Mouse (Mus musculus): ENCODE data around the gene Phf23.
A peak's percentile ranks its signal among the peaks of the same experiment; 100 is the strongest.
"Not testable (repeated sequence)": the region's sequence is repeated elsewhere in the genome, so short reads cannot be mapped to it uniquely, and the experiment has no call there.

The Phf23 gene

DNA sequence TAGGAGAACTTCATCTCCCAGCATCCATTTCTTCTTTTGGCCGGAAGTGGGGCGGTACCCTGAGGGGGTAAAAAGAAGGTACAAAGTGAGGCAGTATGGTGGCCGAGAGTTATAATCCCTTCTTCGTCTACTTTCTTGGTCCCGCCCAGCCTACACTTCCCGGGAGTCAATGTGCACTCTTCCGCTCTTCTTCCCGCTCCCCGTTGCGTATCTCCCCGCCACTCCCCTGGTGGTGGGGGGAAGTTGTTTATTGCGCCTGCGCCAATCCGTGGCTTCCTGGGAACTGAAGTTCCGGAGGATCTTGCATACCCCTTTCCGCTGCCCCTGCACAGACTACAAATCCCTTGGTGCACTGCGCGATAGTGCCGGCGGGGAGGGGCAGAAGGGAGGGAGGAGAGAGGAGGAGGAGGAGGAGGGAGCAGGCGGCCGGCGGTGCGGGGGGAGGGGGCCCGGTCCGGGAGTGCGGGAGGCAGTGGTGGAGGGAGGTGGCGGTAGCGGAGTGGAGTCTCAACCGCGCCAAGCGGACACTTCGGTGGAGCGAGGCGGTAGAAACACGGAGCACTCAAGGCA, at the start of gene Phf23:
TSS of gene Phf23 (plus strand) at position 387 of the 570 bp plus-strand sequence.
- DNase-seq (ENCODE audit: low read depth, low spot score), result peak; percentile 99

DNA sequence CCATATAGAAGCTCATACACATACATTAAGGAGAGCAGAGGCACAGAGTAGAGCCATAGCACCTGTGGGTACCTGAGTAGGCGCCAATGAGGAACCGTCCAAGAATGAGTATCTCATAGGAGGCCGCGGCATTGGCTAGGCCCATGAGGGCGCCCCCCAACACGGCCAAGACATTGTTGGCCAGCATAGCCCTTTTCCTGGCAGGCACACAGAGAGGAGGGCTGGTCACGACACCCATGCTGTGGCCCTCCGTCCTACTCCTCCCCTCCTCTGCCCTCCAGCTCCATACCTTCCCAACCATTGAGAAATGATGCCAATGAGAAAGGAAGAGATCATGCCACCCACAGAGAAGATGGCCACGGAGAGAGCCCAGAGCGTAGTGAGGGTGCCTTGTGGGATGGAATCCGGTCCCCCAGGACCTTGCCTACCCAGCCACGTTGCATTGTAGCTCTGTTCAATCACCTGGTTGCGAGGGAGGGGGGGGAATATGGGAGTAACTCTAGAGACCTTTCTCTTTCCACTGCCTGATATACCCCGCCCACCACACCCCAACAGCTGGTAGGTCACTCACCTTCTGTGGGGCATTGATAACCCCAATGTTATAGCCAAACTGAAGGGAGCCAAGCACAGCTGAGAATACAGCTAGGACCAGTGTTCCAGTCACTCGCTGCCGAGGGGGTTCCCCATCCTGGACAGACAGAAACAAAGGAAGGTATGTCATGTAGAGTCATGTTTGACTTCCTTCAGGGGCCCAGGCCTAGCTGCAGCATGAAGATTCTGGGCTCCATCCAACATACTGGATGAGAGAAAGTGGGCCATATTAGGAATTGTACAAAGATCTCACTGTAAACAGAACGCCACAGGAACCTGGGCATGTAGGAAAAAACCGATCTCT, 49.3 kb upstream of the Phf23 start:
- no peak for DNase-seq (ENCODE audit: low read depth, low spot score)

DNA sequence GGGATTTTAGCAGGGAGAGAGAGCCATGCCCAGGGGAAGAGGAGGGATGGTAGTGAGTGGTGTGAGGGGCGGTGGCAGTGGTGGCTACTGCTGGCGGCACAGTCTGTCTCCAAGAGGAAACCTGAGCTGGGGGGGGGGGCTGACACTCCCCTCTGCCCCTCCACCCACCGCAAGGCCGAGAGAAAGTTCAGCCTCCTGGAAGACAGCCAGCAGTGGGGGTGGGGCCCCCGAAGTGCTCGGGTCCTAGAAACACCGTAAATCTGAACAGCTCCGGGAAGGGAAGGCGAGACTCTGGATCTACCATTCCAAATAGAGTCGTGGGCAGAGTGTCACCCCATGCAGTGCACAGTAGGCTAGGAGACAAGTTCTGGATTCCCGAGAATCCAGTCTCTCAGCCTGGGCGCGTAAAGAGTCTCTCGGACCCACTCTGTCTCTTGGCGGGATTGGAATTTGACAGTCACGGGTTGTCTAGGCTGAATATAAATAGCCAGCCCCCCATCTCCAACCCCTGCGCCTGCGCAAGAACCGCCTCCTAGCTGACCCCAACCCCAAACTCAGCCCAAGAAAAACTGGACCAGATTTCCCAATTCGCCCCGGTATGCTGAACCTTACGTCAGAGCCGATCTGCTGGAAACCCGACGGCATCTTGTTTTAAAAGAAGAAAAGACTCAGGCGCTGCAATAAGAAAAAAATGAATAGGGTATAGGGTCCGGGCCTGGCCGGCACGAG, 48.1 kb upstream of the Phf23 start:
- no peak for DNase-seq (ENCODE audit: low read depth, low spot score)

DNA sequence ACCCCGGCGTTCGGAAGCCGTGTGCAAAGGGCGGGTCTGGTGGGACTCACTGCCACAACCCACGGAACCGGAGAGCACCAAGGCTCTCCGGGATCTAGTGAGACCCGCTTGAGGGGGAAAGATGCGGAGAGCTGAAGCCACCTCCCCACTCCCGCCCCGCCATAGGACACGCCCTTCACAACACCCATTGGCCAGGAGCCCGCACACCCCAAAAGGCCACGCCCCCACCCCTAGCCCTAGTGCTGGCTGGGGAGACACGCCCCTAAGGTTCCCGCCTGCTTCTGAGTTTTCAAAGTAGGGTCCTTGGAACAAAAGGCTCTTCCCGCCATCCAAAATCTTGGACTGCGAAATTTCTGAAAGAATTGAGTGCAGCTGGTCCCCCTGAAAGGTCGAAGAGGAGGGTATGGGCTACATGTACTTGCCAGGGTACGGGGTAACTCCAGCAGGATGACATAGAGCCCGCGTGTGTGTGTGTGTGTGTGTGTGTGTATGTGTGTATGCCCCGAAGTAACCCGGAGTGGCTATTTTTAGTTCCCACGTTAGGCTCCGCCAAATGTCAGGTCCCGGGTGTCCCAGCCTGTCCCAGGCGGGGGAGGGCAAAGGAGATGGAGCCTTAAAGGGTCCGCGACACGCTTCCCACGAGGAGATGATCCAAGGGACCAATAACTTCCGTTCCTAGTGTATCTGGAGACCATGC, 47.4 kb upstream of the Phf23 start, which contains the start of gene Slc2a4:
TSS of gene Slc2a4 (minus strand) at position 123 of the 697 bp plus-strand sequence.
- peak; percentile 40 for DNase-seq (ENCODE audit: low read depth, low spot score)

DNA sequence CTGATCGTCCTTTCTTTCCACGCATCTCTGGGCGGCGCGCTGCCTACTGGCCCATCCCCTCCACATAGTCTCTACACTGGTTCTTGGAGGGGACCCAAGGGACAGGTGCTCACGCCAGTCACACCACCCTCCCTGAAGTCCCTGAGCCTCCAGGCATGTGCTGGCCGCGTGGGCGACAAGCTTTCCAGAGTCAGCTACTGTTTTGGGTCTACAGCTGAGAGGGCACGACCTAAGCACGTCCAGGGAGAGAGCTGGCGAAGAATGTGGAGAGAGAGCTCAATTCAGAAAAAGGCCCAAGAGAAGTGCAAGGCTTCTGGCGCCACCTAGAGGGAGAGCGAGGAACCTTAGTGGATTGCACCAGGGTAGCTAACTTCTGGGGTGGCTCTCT, 46.8 kb upstream of the Phf23 start:
- peak; percentile 76 for DNase-seq (ENCODE audit: low read depth, low spot score)

DNA sequence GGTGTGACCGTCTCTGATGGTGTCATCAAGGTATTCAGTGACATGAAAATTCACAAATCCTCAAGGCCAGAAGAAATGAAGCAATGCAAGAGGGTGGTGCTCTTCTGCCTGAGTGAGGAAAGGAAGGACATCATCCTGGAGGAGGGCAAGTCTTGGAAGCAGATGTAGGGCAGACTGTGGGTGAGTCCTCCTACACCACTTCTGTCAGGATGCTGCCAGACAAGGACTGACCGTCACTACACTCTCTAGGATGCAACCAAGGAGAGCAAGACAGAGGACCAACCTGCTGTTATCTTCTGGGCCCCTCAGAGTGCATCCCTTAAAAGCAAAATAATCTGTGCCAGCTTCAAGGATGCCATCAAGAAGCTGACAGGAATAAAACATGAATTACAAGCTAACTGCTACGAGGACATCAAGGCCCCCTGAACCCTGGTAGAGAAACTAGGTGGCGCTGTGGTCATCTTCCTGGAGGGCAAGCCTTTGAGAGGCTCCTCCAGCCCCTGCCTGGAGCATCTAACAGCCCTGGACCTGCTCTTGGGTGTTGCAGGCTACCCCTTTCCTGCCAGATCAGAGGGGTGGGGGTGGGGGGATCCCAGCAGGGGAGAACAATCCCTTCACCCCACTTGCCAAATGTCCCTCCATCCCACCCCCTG, 44.6 kb upstream of the Phf23 start:
- DNase-seq (ENCODE audit: low read depth, low spot score), result peak; percentile 23

DNA sequence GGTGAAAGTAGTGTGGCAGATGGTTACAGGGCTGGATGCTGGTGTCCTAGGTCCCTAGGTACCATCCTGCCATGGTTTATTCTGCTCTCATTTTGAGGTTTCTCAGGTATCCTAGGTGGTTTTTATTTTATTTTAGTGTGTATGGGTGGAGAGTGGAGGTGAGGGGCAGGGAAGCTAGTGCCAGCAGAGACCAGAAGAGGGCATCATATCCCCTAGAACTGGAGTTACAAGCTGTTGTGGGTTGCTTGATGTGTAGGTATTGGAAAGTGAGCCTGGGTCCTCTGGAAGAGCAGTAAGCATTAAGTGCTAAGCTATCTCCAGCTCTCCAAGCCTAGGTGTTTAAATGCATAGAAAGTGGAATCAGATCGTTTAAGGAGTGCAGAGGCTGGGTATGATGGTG, 43.3 kb upstream of the Phf23 start:
- DNase-seq (ENCODE audit: low read depth, low spot score), result no peak

DNA sequence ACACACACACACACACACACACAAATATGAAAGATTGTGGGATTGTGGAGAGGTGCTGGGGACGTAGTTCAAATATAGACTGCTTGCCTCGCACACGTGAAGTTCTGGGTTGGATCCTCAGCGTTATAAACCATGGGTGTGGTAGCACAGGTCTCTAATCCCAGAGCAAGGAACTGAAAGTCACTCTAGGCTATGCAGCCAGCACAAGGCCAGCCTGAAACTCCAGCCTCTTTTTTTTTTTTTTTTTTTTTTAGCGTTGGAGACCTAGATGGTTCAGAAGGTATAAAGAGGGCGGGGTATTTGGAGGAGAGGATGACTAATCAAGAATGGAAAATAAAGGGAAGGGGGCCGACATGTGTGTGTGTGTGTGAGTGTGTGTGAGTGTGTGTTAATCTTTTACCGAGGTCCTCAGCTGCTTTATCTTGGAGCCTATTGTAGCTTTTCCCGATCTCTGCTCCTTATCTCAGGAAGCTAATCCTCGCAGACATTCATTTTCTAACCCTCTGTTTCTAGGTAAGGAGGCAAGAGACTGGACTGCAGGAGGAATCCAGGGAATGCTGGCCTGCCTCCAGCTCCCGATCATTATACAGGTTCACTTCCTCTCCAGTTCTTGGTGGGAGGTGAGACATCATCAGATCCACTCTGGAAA, 42.2 kb upstream of the Phf23 start:
- no peak for DNase-seq (ENCODE audit: low read depth, low spot score)

DNA sequence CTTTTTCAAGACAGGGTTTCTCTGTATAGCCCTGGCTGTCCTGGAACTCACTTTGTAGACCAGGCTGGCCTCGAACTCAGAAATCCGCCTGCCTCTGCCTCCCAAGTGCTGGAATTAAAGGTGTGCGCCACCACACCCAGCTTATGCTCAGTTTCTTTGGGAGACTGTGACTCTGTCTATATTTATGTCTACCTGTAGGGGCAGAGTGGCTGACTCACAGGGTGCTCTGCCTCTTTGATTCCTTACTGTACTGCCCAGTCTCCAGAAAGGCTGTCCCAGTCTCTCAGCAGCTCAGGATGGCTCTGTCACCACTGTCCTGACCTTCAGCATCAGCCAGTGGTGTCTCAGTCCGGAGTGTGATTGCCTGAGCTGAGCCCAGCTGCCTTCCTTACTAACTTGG, 40.0 kb upstream of the Phf23 start:
- DNase-seq (ENCODE audit: low read depth, low spot score), result not testable (repeated sequence)

DNA sequence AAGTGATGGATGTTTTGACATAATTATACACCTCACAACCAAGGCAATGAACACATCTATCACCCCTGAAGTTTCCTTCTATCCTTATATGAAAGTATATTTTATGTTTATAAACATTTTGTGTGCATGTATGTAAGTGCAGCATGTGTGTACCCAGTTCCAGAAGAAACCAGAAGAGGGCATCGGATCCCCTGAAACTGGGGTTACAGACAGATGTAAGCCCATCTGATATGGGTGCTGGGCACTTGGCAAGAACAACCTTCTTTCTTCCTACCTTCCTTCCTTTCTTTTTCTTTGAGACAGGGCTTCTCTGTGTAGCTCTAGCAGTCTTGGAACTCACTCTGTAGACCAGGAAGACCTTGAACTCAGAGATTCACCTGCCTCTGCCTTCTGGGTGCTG, 39.4 kb upstream of the Phf23 start:
- DNase-seq (ENCODE audit: low read depth, low spot score), result peak; percentile 22

DNA sequence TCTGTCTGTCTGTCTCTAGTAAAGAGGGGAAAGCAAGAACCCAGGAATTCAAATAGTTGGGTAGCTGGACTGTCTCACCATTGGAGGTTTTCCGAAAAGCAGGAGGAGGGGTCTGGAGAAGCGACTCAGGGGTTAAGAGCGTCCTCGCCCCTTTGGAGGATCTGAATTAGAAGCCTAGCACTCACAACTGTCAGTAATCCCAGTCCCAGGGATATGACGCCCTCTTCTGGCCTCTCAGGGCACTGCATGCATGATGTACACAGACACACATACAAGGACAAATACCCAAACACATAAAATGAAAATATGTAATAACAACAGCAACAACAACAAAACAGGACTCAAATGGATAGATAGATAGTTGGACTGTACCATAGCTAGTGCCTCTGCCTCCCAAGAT, 35.0 kb upstream of the Phf23 start:
- peak; percentile 21 for DNase-seq (ENCODE audit: low read depth, low spot score)

DNA sequence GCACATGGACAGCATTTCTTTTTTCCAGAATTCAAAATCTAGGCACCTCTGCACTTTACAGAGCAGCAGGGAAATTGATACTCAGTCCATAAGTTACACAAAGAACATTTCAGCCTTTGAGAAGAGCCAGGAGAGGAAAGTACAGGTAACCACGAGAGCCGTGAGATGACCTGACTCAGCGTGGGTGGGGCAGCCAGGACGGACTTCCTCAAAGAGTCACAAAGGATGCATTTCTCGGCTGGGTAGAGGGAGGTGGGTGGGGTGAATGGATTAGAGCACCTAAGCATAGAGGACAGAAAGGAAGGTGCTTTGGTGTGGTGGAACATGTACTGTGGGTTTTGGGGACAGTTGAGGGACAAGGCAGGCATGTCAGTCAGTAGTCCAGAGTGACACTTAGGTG, 33.7 kb upstream of the Phf23 start:
- DNase-seq (ENCODE audit: low read depth, low spot score), result no peak

DNA sequence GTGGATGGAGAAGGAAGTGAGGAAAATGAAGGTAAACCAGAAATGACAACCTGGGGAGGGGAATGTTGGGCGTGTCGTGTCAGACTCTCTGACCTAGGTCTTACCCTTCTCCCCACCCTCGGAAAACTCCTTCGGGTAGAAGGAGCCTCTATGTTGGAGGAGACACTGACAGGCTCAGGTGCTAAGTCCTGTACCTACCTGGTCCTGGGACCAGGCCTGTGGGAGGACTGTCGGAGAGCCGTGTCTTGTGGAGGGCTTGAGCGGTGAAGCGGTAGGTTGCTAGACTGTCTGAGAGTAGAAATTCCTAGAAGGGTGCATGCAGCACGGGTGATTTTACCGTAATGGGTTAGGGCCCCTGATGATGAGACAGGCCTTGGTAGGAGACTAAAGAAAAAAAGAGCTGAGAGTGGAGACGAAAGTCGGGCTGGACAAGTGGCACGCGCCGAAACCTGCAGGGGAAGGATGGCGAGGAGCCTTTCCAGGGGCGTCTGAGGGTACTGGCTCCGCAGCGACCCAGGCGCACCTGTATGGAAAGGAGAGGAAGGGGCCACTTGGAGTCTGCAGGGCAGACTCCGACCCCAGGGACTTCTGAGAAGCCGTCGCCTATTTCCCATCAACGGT, 30.8 kb upstream of the Phf23 start, which contains the start of gene Cldn7:
TSS of gene Cldn7 (plus strand) at position 130 of the 621 bp plus-strand sequence.
- DNase-seq (ENCODE audit: low read depth, low spot score), result no peak

DNA sequence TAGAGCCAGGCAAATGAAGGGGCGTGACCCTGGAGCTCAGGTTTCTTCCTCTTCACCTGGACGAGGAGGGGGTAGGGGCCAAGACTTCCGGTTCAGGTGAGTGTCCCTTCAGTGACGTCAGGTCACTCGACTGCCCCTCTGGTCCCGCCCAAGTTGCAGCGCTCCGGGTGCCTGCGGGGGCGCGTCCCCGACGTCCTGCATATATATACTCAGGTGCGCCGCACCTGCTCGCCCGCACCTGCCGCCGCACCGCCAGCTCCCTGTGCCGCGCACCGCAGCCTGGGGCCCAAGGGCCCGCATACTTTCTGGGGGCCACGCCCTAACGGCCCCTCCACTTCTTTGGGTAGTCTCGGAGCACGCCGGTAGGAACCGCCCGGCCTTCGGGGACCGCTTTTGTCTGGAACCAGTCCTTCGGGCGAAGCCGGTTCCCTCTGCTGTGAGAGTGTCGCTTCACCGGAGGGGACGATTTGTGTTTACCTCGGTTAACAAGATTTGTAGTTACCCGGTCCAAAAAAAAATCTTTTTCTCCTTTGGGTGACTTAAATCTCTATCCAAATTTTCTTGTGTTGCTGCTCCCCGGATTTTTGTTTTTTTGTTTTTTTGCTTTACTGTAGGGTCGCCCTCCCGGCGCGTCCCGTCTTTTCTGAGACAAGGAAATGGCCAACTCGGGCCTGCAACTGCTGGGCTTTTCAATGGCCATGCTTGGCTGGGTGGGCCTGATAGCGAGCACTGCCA, 30.1 kb upstream of the Phf23 start:
- DNase-seq (ENCODE audit: low read depth, low spot score), result no peak

DNA sequence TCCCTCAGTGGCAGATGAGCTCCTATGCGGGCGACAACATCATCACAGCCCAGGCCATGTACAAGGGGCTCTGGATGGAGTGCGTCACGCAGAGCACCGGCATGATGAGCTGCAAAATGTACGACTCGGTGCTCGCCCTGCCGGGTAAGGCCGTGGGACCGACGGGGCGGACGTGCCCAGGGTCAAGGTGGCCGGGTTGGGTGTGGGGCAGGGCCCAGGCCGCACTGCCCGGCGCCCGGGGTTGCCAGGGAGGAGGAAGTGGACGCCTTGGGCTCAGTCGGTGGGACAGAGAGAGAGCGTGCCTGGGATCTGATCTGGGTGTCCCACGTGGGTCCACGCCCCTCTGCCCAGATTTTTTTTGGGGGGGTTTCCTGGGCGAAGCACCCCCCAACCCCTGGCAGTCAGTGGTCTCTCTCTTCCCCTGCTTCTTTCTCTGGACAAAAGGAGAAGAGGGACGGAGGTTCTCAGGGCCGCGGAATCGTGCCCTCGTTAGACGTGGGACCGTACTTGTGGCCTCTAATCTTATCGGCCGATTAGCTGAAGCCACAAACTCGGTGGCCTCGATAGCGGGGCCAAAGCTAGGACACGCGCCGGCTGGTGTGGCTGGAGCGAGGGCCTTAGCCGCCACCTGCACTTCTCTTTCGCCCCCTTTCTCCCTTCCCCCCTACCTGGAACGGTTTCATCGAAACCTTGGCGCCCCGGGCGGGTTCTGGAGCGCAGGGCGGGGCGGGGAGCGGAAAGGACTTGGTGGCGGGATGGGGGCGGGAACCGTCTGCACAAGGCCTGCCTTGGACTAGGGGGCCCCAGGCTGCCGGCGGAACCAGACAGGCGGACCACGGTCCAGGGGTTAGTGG, 29.3 kb upstream of the Phf23 start:
- no peak for DNase-seq (ENCODE audit: low read depth, low spot score)

DNA sequence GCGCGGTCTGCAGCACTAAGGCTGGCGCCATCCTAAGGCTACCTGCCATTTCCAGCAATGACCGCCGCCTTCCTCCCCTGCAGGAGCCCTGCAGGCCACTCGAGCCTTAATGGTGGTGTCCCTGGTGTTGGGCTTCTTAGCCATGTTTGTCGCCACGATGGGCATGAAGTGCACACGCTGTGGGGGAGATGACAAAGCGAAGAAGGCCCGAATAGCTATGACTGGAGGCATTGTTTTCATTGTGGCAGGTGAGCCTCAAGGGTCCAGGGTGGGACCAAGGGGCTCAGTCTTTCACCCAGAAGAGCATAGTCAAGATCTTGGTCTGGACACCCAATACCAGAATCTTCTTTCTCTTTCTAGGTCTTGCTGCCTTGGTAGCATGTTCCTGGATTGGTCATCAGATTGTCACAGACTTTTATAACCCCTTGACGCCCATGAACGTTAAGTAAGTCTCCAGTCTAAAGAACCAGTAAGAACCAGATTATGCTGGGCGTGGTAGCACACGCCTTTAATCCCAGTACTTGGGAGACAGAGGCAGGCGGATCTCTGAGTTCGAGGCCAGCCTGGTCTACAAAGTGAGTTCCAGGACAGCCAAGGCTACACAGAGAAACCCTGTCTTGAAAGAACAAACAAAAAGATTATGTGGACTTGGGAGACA, 28.6 kb upstream of the Phf23 start:
- no peak for DNase-seq (ENCODE audit: low read depth, low spot score)

DNA sequence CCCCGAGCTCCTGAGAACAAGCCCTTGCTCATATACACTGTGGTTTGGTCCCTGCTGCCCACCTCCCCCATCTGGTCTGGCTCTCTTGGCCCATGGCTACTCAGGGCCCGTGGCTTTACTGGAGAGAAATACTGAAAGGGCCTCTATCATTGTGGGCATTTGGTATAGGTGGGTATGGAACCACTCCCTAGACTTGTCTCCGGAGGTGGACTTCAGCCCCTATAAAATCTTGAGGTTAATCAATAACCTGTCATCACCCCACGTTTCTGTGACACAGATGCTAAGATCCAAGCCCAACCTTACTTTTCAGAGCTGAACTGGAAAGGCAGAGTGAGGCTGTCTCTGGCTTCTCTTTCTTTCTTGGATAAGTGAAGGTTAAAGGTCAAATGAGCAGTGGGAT, 26.8 kb upstream of the Phf23 start:
- no peak for DNase-seq (ENCODE audit: low read depth, low spot score)

DNA sequence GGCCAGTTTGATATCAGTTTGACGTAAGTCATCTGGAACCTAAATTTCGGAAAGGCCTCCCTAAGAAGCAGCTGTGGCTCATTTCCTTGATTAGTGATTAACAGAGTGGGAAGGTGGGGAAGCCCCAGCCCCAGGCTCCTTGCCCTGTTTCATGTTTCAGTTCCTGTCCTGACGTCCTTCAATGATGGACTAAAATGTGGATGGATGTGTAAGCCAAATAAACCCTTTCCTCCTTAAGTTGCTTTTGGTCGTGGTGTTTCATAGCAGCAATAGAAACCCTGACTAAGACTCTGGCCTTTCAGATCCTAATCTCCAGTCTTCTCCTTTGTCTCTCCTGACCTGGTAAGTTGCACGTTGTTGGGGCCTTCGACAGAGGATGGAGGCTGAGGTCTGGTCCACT, 25.4 kb upstream of the Phf23 start:
- DNase-seq (ENCODE audit: low read depth, low spot score), result no peak
